Mouse (Mus musculus) 3T3-L1 (cell line): ENCODE results near the gene Tmtc2.

Experiments
- DNase-seq: peaks from one replicate; pipeline ENCODE4 v3.0.0-alpha.2; 2015; ENCODE audit warnings: low read depth, low spot score

Tmtc2 gene

GRCm38 (mm10) chr10:105548040-105548439 is 26.2 kb downstream of the Tmtc2 start:
- DNase-seq, result no peak

GRCm38 (mm10) chr10:105544004-105545003 is 29.9 kb downstream of the Tmtc2 start:
- no peak for DNase-seq

- DNase-seq, result no peak
These were observed 32.2 kb downstream of the Tmtc2 start for GRCm38 (mm10) chr10:105542081-105542480.

- no peak for DNase-seq
These were observed 34.6 kb downstream of the Tmtc2 start for GRCm38 (mm10) chr10:105539697-105540096.

GRCm38 (mm10) chr10:105536910-105537309 is 37.3 kb downstream of the Tmtc2 start:
- no peak for DNase-seq

- no peak for DNase-seq
These were observed 38.4 kb downstream of the Tmtc2 start for GRCm38 (mm10) chr10:105535848-105536247.

- DNase-seq, result no peak
These were observed 41.5 kb downstream of the Tmtc2 start for GRCm38 (mm10) chr10:105532747-105533146.

- no peak for DNase-seq
These were observed 42.2 kb downstream of the Tmtc2 start for GRCm38 (mm10) chr10:105532019-105532525.

- no peak for DNase-seq
These were observed 43.0 kb downstream of the Tmtc2 start for GRCm38 (mm10) chr10:105531080-105531894.

- no peak for DNase-seq
These were observed 50.7 kb downstream of the Tmtc2 start for GRCm38 (mm10) chr10:105523405-105524088.

GRCm38 (mm10) chr10:105522431-105522830 is 51.8 kb downstream of the Tmtc2 start:
- peak; percentile 5 for DNase-seq

- no peak for DNase-seq
These were observed 55.0 kb downstream of the Tmtc2 start for GRCm38 (mm10) chr10:105519154-105519806.

GRCm38 (mm10) chr10:105518144-105518543 is 56.1 kb downstream of the Tmtc2 start:
- no peak for DNase-seq

- no peak for DNase-seq
These were observed 60.4 kb downstream of the Tmtc2 start for GRCm38 (mm10) chr10:105513777-105514322.

- no peak for DNase-seq
These were observed 64.4 kb downstream of the Tmtc2 start for GRCm38 (mm10) chr10:105509896-105510272.

GRCm38 (mm10) chr10:105509146-105509895 is 64.9 kb downstream of the Tmtc2 start:
- DNase-seq, result no peak

GRCm38 (mm10) chr10:105507982-105508786 is 66.1 kb downstream of the Tmtc2 start:
- no peak for DNase-seq

GRCm38 (mm10) chr10:105506046-105506445 is 68.2 kb downstream of the Tmtc2 start:
- no peak for DNase-seq

GRCm38 (mm10) chr10:105504472-105504871 is 69.8 kb downstream of the Tmtc2 start:
- no peak for DNase-seq
